In genomic region chr1:175923848-175924787, GRCm38 (mm10) we compare ENCODE assay signal across 8 mouse cellular contexts. TPM values are rescaled to one million over a fixed set of nuclear protein-coding genes. Genes with fewer than 3 reads are reported as not detected.
DNase-seq lines count a peak whose midpoint lies in the region; ATAC-seq and TF ChIP-seq lines count a peak whose summit lies in the region.

No protein-coding gene starts in this region.

- H3K27me3 ChIP-seq in kidney, embryonic 16.5 days (ENCODE audit: insufficient read depth, low read length) = no peaks in the 10 kb centered on the region
- no peaks in the 10 kb centered on the region for H3K27me3 ChIP-seq in intestine, embryonic 14.5 days (replicated peaks; ENCODE audit: control insufficient read depth, insufficient read depth, low read length)
- H3K27me3 ChIP-seq in midbrain, postnatal 0 days (ENCODE audit: insufficient read depth, low read length) = no peaks in the 10 kb centered on the region

- 53% methylated on average over 7 of the region's 7 CpGs for WGBS in kidney, embryonic 16.5 days
- 51% methylated on average over 7 of the region's 7 CpGs for WGBS in intestine, embryonic 14.5 days
- WGBS in midbrain, postnatal 0 days = 53% methylated on average over 7 of the region's 7 CpGs

- DNase-seq in kidney, adult 11 months = peak; percentile 17
- DNase-seq in cerebellum, adult 8-10 months = peak; percentile 69
- DNase-seq in intestine, embryonic 14.5 days (ENCODE audit: low spot score) = peak; percentile 90
- peak; percentile 71 to 75 for DNase-seq in left cerebral cortex, postnatal 10 days (ENCODE audit: extremely low spot score in 1 of 2, low spot score in 2 of 2)
- DNase-seq in midbrain, postnatal 0 days (ENCODE audit: low spot score) = peak; percentile 85
- DNase-seq in spleen, postnatal 10 days (ENCODE audit: low spot score in 2 of 2) = peak; percentile 32 to 78

- H3K9ac ChIP-seq in kidney, embryonic 16.5 days (replicated peaks; ENCODE audit: low read length) = no peak overlapping the region
- H3K9ac ChIP-seq in intestine, embryonic 14.5 days (ENCODE audit: low read length) = no peak overlapping the region
- H3K9ac ChIP-seq in midbrain, postnatal 0 days (replicated peaks; ENCODE audit: low read length, poor library complexity, severe bottlenecking) = no peak overlapping the region

- no peaks in the 10 kb centered on the region for H3K9me3 ChIP-seq in kidney, embryonic 16.5 days (ENCODE audit: low read length)
- H3K9me3 ChIP-seq in intestine, embryonic 14.5 days (ENCODE audit: control insufficient read depth, low read length) = no peaks in the 10 kb centered on the region
- no peaks in the 10 kb centered on the region for H3K9me3 ChIP-seq in midbrain, postnatal 0 days (ENCODE audit: low read length)

- peak; percentile 93 for TF ChIP-seq CTCF in midbrain, postnatal 0 days (IDR thresholded peaks at IDR 0.05)

- intact Hi-C loops in left cerebral cortex, postnatal 10 days (cut with DNase I) = loop anchor here (5.0 to 10.0 kb wide), 3 partner anchors 252 to 889 kb away; partner anchors contain the start of gene Fh1

- no peak overlapping the region for H3K27ac ChIP-seq in kidney, embryonic 16.5 days (ENCODE audit: low read length)
- H3K27ac ChIP-seq in intestine, embryonic 14.5 days (ENCODE audit: low read depth) = no peak overlapping the region
- H3K27ac ChIP-seq in midbrain, postnatal 0 days (ENCODE audit: low read depth, low read length) = no peak overlapping the region

- no peaks in the 10 kb centered on the region for H3K4me1 ChIP-seq in kidney, embryonic 16.5 days (ENCODE audit: insufficient read depth, low read length)
- H3K4me1 ChIP-seq in intestine, embryonic 14.5 days (replicated peaks; ENCODE audit: control insufficient read depth, insufficient read depth, low read length) = no peaks in the 10 kb centered on the region
- no peaks in the 10 kb centered on the region for H3K4me1 ChIP-seq in midbrain, postnatal 0 days (ENCODE audit: insufficient read depth, low read length)

- no peak overlapping the region for H3K4me3 ChIP-seq in kidney, embryonic 16.5 days (ENCODE audit: low read length)
- no peak overlapping the region for H3K4me3 ChIP-seq in intestine, embryonic 14.5 days (ENCODE audit: low read depth, low read length)
- H3K4me3 ChIP-seq in midbrain, postnatal 0 days (ENCODE audit: low read depth, low read length) = no peak overlapping the region

- no peak for ATAC-seq in kidney, embryonic 16.5 days (ENCODE audit: low FRiP score, low TSS enrichment)
- ATAC-seq in frontal cortex, adult (ENCODE audit: low TSS enrichment) = peak; percentile 92
- ATAC-seq in intestine, embryonic 14.5 days (replicated peaks; ENCODE audit: low FRiP score, low TSS enrichment, low read depth) = no peak
- peak; percentile 57; the same call in 1 of the 2 replicates for ATAC-seq in midbrain, postnatal 0 days (ENCODE audit: low FRiP score)

- H3K36me3 ChIP-seq in kidney, embryonic 16.5 days (ENCODE audit: insufficient read depth, low read length) = no peaks in the 10 kb centered on the region
- no peaks in the 10 kb centered on the region for H3K36me3 ChIP-seq in intestine, embryonic 14.5 days (ENCODE audit: control insufficient read depth, insufficient read depth, low read length)
- no peaks in the 10 kb centered on the region for H3K36me3 ChIP-seq in midbrain, postnatal 0 days (ENCODE audit: insufficient read depth, low read length)

- no peak overlapping the region for H3K4me2 ChIP-seq in kidney, embryonic 16.5 days (replicated peaks; ENCODE audit: low read depth, low read length)
- no peak overlapping the region for H3K4me2 ChIP-seq in intestine, embryonic 14.5 days (ENCODE audit: low read length)
- H3K4me2 ChIP-seq in midbrain, postnatal 0 days (ENCODE audit: low read depth, low read length, poor library complexity, severe bottlenecking) = no peak overlapping the region

RNA-seq across cellular contexts. Expression of gene Gm38100, which starts 4.0 kb away (rescaled TPM):
- not detected in 2 replicates for polyA plus RNA-seq in kidney, embryonic 16.5 days (2015; fragmentation: Nextera tagmentation; extraction: Ambion mirVana)
- 0.14 TPM in 1 of 2 replicates, not detected in the other for polyA plus RNA-seq in intestine, embryonic 14.5 days (2014; fragmentation: Nextera tagmentation; extraction: Ambion mirVana)
- total RNA-seq in left cerebral cortex, postnatal 10 days (2021) = not detected
- total RNA-seq in midbrain, postnatal 0 days (2014; rRNA removed) = not detected in 2 replicates
- polyA plus RNA-seq in midbrain, postnatal 0 days (2015; fragmentation: Nextera tagmentation; extraction: Ambion mirVana) = 0.09 TPM in 1 of 2 replicates, not detected in the other

RNA-seq across cellular contexts. Expression of gene Exo1, which starts 43.7 kb away (rescaled TPM):
- polyA plus RNA-seq in kidney, embryonic 16.5 days (2015; fragmentation: Nextera tagmentation; extraction: Ambion mirVana) = 74.5 and 79.3 TPM in 2 replicates
- 79.7 and 84.9 TPM in 2 replicates for polyA plus RNA-seq in intestine, embryonic 14.5 days (2014; fragmentation: Nextera tagmentation; extraction: Ambion mirVana)
- 1 to 10 TPM; 2.0 to 3.4 TPM for total RNA-seq in left cerebral cortex, postnatal 10 days (2021)
- 1.1 and 2.1 TPM in 2 replicates for total RNA-seq in midbrain, postnatal 0 days (2014; rRNA removed)
- polyA plus RNA-seq in midbrain, postnatal 0 days (2015; fragmentation: Nextera tagmentation; extraction: Ambion mirVana) = 1.4 and 1.6 TPM in 2 replicates

RNA-seq across cellular contexts. Expression of gene Rbm8a2, which starts 54.8 kb away (rescaled TPM):
- 0.35 and 1.5 TPM in 2 replicates for polyA plus RNA-seq in kidney, embryonic 16.5 days (2015; fragmentation: Nextera tagmentation; extraction: Ambion mirVana)
- 0.85 and 0.89 TPM in 2 replicates for polyA plus RNA-seq in intestine, embryonic 14.5 days (2014; fragmentation: Nextera tagmentation; extraction: Ambion mirVana)
- under 1 TPM in 1 of 2 experiments, not detected in 1; 0.34 TPM for total RNA-seq in left cerebral cortex, postnatal 10 days (2021)
- 0.16 and 1.5 TPM in 2 replicates for total RNA-seq in midbrain, postnatal 0 days (2014; rRNA removed)
- polyA plus RNA-seq in midbrain, postnatal 0 days (2015; fragmentation: Nextera tagmentation; extraction: Ambion mirVana) = 0.36 and 0.57 TPM in 2 replicates

Comparison
In these comparisons a context has a peak if more than half of its experiments do, and no peak if none do; other contexts are left out.
1. DNase-seq: peak in every context shown above with its lines; median percentile 90 in intestine, embryonic 14.5 days; 85 in midbrain, postnatal 0 days; 73 in left cerebral cortex, postnatal 10 days; 69 in cerebellum, adult 8-10 months; 55 in spleen, postnatal 10 days; 17 in kidney, adult 11 months.
2. ATAC-seq: peak in frontal cortex, adult (single experiment) and midbrain, postnatal 0 days (single experiment); none in kidney, embryonic 16.5 days (single experiment) and intestine, embryonic 14.5 days (single experiment).
3. RNA of gene Exo1, which starts 43.7 kb away (polyA plus RNA-seq): 79.7 to 84.9 TPM in intestine, embryonic 14.5 days and 74.5 to 79.3 TPM in kidney, embryonic 16.5 days; 1.4 to 1.6 TPM in midbrain, postnatal 0 days; every median in the first group is over 10 times any median in the second.